Mouse (Mus musculus) layer of hippocampus, adult 2 months (tissue): Measurements from ENCODE around the gene Wfdc11. TPM values are rescaled to one million over a fixed set of nuclear protein-coding genes. Genes with fewer than 3 reads are reported as not detected.

Source experiments
- DNase-seq, 2 experiments: peaks; one replicate each; pipeline ENCODE4 v3.0.0; 2022; ENCODE audit warnings: low spot score in 2 of 2
- H3K27ac ChIP-seq: fragments of 200-600 bp; 2 replicates; pipeline ENCODE4 v1.8.1; 2022
- H3K4me3 ChIP-seq: fragments of 200-600 bp; 2 replicates; pipeline ENCODE4 v1.8.1; 2022; ENCODE audit warnings: mild to moderate bottlenecking
- CTCF ChIP-seq: fragments of 200-600 bp; conservative IDR thresholded peaks from 2 replicates; pipeline ENCODE4 v1.8.1; 2022; ENCODE audit warnings: antibody characterized with exemption, mild to moderate bottlenecking, moderate library complexity
- total RNA-seq, 2 experiments: library from RNA; stranded (reverse); gene quantifications; 2 replicates each; pipeline ENCODE4 v1.2.3; 2021

Wfdc11 gene
- total RNA-seq, 2 experiments from 2014 or later: not detected

- TF ChIP-seq CTCF: no peak
- no peak for DNase-seq
- no peak overlapping the region for H3K4me3 ChIP-seq
- no peak overlapping the region for H3K27ac ChIP-seq
Measured at GRCm38 (mm10) chr2:164676916-164677685, 3.2 kb upstream of the Wfdc11 start.

GRCm38 (mm10) chr2:164676103-164676502, 2.2 kb upstream of the Wfdc11 start:
- no peak overlapping the region for H3K4me3 ChIP-seq
- no peak overlapping the region for H3K27ac ChIP-seq
- TF ChIP-seq CTCF: peak; percentile 37
- DNase-seq: no peak

- DNase-seq: no peak
- no peak overlapping the region for H3K27ac ChIP-seq
- no peak overlapping the region for H3K4me3 ChIP-seq
- TF ChIP-seq CTCF: no peak
Measured at GRCm38 (mm10) chr2:164670938-164671337, 2.9 kb downstream of the Wfdc11 start.

GRCm38 (mm10) chr2:164670261-164670660, 3.6 kb downstream of the Wfdc11 start:
- Histone ChIP-seq H3K27ac (no peak overlapping the region), H3K4me3 (no peak overlapping the region)
- no peak for DNase-seq
- no peak for TF ChIP-seq CTCF

- TF ChIP-seq CTCF: no peak
- Histone ChIP-seq H3K27ac (no peak overlapping the region), H3K4me3 (no peak overlapping the region)
- DNase-seq: no peak
Measured at GRCm38 (mm10) chr2:164664851-164665250, 9.0 kb downstream of the Wfdc11 start.

- no peak for DNase-seq
- no peak for TF ChIP-seq CTCF
- Histone ChIP-seq H3K4me3 (no peak within 1 kb of the TSS), H3K27ac (no peak within 1 kb of the TSS)
Measured at GRCm38 (mm10) chr2:164656483-164656882, 17.4 kb downstream of the Wfdc11 start, which contains the start of gene Wfdc9. Gene Wfdc9 (minus strand): TSS chr2:164656583.

GRCm38 (mm10) chr2:164655858-164656257, 18.0 kb downstream of the Wfdc11 start, which contains the start of gene Wfdc10:
Gene Wfdc10 (plus strand): TSS chr2:164656046.
- no peak within 1 kb of the TSS for H3K27ac ChIP-seq
- H3K4me3 ChIP-seq: no peak within 1 kb of the TSS
- peak; percentile 89 for TF ChIP-seq CTCF
- peak in 1 of 2 experiments; percentile 30 for DNase-seq

GRCm38 (mm10) chr2:164641881-164642673, 31.8 kb downstream of the Wfdc11 start:
- Histone ChIP-seq H3K4me3 (no peak overlapping the region), H3K27ac (no peak overlapping the region)
- peak in 1 of 2 experiments; percentile 21 for DNase-seq
- TF ChIP-seq CTCF: no peak

- no peak overlapping the region for H3K27ac ChIP-seq
- TF ChIP-seq CTCF: no peak
- no peak overlapping the region for H3K4me3 ChIP-seq
- DNase-seq: no peak
Measured at GRCm38 (mm10) chr2:164641129-164641528, 32.8 kb downstream of the Wfdc11 start.

GRCm38 (mm10) chr2:164638696-164639095, 35.2 kb downstream of the Wfdc11 start, which contains the start of gene Wfdc16:
Gene Wfdc16 (minus strand): TSS chr2:164638796.
- no peak for DNase-seq
- Histone ChIP-seq H3K27ac (no peak within 1 kb of the TSS), H3K4me3 (no peak within 1 kb of the TSS)
- no peak for TF ChIP-seq CTCF

- H3K4me3 ChIP-seq: no peak overlapping the region
- no peak for DNase-seq
- peak; percentile 45 for TF ChIP-seq CTCF
- H3K27ac ChIP-seq: no peak overlapping the region
Measured at GRCm38 (mm10) chr2:164635266-164635665, 38.6 kb downstream of the Wfdc11 start.

- no peak overlapping the region for H3K4me3 ChIP-seq
- TF ChIP-seq CTCF: no peak; the same call in 1 of the 2 replicates
- DNase-seq: no peak
- no peak overlapping the region for H3K27ac ChIP-seq
Measured at GRCm38 (mm10) chr2:164621775-164622174, 52.1 kb downstream of the Wfdc11 start.

- Histone ChIP-seq H3K4me3 (no peak overlapping the region), H3K27ac (no peak overlapping the region)
- no peak for TF ChIP-seq CTCF
- DNase-seq: no peak
Measured at GRCm38 (mm10) chr2:164619050-164619449, 54.8 kb downstream of the Wfdc11 start.
